Mouse (Mus musculus) bone marrow, adult 2 months (tissue): ENCODE measurements around the gene Aldh4a1. TPM values are rescaled to one million over a fixed set of nuclear protein-coding genes. Genes with fewer than 3 reads are reported as not detected.

Experiments
- H3K27ac ChIP-seq: fragments of 200-500 bp; 2 replicates; pipeline ENCODE4 v1.5.1; 2012; ENCODE audit warnings: low read depth, mild to moderate bottlenecking, control low read depth, inconsistent platforms, low read length; ENCODE audit not compliant: control insufficient read depth, poor library complexity, insufficient read depth
- H3K4me1 ChIP-seq: fragments of 200-500 bp; 2 replicates; pipeline ENCODE4 v1.6.1; 2011; ENCODE audit warnings: low read length; ENCODE audit not compliant: control insufficient read depth, insufficient read depth
- H3K4me3 ChIP-seq: fragments of 200-500 bp; replicated peaks from 2 replicates; pipeline ENCODE3; 2011; ENCODE audit warnings: mild to moderate bottlenecking, low read depth, low read length, control low read depth; ENCODE audit not compliant: control insufficient read depth
- CTCF ChIP-seq: fragments of 200-500 bp; IDR thresholded peaks from 2 replicates; pipeline ENCODE4 v1.5.1; 2011; ENCODE audit warnings: low read length, control low read depth; ENCODE audit not compliant: control insufficient read depth, insufficient read depth
- POLR2A ChIP-seq: fragments of 200-500 bp; IDR thresholded peaks from 2 replicates; pipeline ENCODE4 v1.6.1; 2011; ENCODE audit warnings: low read depth, mild to moderate bottlenecking, control low read depth, low read length, borderline replicate concordance; ENCODE audit not compliant: control insufficient read depth
- WGBS: fragments of 180-500 bp; shearing (Covaris S2); methylation state at CpG from one replicate; pipeline ENCODE4 v1.1.7; 2018; 5-methylcytosine and 5-hydroxymethylcytosine counted together
- polyA plus RNA-seq: library from polyadenylated mRNA; stranded (reverse); fragments of >200 nt; gene quantifications from 2 replicates; pipeline ENCODE4 v1.2.4, GENCODE M21; 2011; ENCODE audit warnings: low replicate concordance; ENCODE audit not compliant: missing spikeins, insufficient read depth, insufficient read length

Gene Aldh4a1
- polyA plus RNA-seq, 1 experiment: 17.2 TPM

DNA sequence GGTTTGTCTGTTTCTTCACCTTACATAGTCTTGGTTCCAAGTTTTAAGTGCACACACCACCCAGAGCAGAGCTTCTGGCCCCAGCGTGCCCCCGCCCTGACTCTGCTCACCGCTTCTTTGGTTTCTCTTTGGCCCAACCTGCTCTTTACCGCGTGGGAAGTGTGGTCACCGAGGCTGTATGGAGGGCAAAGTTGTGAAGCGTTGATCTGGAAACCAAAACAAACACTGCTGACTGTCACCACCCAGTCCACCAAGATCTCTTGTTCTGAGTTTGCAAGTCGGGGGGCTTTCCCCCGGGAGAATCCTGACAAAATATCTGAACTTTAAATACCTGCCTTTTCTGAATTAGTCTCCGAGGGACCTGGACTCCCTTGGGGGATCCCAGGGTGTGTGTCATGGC is 43.7 kb upstream of the Aldh4a1 start:
- TF ChIP-seq CTCF: no peak
- TF ChIP-seq POLR2A: no peak
- no peak overlapping the region for H3K4me3 ChIP-seq
- no peak overlapping the region for H3K27ac ChIP-seq
- 15% methylated on average over 10 of the region's 10 CpGs for WGBS
- peaks cover 2% of the 10 kb centered on the region; the same call in 1 of the 2 replicates for H3K4me1 ChIP-seq

DNA sequence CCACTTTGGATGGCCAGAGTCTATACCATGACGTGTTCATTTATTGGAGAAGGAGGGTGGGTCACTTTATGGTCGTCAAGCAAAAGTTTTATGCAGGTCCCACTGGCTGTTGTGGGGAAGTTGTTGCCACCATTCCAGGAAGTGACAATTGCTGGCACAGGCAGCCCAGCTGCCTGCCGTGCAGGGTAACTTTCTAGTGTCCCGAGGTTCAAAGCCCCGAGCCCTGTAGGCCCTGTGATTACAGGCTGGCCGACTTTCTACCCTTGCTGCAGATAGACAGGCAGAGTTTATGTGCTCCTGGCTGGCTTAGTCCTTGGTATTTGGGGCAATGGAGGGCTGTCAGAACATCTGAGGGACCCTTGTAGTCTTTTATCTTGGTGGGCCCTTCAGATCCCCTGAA is 43.2 kb upstream of the Aldh4a1 start:
- Histone ChIP-seq H3K4me3 (no peak overlapping the region), H3K4me1 (peaks cover 2% of the 10 kb centered on the region; the same call in 1 of the 2 replicates), H3K27ac (no peak overlapping the region)
- 12% methylated on average over 6 of the region's 6 CpGs for WGBS
- TF ChIP-seq POLR2A (no peak), CTCF (no peak)

DNA sequence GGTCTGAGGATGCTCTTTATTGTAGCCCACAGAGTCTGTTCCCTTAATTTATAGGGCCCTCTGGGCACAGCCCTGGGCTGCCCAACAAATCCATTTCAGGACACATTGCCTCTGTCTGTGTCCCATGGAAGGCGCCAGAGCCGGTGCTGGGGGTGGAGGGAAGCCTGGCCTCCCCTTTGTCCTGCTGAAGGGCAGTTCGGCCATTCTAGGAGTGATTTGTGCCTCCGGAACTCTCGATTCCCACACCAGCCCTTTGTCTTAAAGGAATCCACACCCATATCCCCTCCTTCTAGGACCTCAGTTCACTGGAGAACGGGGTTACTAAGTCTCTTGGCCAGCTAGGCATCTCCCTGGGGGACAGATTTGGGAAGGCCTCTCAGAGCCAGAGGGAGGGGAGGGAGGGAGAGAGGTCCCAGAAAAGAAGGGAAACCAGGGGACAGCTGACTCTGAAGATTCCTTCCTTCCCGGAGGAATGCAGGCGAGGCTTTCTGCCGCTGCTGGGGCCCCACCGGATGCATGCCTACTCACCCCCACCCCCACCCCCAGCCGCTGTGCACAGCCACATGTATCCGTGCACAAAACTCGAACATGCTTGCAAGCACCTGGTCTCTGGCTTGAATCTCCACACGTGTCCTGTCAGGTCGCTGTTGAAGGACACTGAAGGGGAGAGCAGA is 41.9 kb upstream of the Aldh4a1 start:
- WGBS: 47% methylated on average over 15 of the region's 15 CpGs
- H3K4me3 ChIP-seq: no peak overlapping the region
- H3K27ac ChIP-seq: 0 out of 2 replicates have a peak overlapping the region, but pooled peaks have one; percentile 23
- no peak for TF ChIP-seq CTCF
- TF ChIP-seq POLR2A: no peak
- H3K4me1 ChIP-seq: no peaks in the 10 kb centered on the region; the same call in 1 of the 2 replicates

DNA sequence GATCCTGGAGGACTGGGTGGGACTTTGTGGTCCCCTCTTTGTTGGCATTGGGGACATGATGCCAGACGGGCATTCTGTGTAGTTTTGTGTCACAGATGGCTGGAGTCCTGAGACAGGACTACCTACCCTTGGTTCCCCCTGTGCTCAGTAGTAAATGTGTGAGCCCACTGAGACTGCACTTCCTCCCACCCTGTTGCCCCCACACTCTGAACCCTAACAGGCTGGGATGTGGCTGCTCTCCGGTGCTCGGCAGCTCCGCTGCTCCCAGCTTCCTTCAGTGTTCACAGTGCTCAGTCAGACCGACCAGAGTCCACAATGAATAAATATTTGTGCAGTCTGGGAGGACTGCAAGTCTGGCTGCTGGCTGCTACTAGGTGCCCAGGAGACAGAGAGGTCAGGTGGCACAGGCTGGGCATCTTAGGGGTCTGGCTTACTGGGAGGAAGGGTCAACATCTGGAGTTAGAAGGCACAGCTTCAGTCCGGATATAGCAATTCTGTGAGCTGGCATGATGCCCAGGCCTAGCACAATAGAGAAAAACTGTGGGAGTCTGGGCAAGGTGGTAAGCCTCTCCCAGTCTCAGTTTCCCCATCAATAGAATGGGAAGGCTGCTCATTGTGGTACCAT is 41.1 kb upstream of the Aldh4a1 start:
- Histone ChIP-seq H3K4me1 (no peaks in the 10 kb centered on the region; the same call in 1 of the 2 replicates), H3K27ac (0 out of 2 replicates have a peak overlapping the region, but pooled peaks have one; percentile 23), H3K4me3 (no peak overlapping the region)
- no peak for TF ChIP-seq POLR2A
- WGBS: 33% methylated on average over 6 of the region's 6 CpGs

DNA sequence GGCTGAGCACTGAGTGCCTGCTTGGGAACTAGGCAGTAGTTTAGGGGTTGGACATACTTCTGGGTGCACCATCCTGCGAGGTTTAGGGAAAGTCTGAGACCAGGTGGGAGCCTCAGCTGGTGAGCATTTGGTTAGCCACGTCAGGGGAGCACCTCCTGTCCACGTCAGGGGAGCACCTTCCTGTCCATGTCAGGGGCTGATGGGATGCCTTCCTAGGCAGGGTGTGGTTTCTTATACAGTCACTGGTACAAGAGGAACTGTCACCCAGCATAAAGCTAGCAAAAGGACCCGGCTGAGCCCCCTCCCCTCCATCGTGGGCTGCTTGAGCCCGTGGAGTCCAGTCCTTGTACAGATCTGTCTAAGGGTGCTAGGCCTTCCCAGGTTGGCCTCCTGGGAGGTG is 40.3 kb upstream of the Aldh4a1 start:
- 50% methylated on average over 6 of the region's 6 CpGs for WGBS
- H3K4me1 ChIP-seq: no peaks in the 10 kb centered on the region; the same call in 1 of the 2 replicates

DNA sequence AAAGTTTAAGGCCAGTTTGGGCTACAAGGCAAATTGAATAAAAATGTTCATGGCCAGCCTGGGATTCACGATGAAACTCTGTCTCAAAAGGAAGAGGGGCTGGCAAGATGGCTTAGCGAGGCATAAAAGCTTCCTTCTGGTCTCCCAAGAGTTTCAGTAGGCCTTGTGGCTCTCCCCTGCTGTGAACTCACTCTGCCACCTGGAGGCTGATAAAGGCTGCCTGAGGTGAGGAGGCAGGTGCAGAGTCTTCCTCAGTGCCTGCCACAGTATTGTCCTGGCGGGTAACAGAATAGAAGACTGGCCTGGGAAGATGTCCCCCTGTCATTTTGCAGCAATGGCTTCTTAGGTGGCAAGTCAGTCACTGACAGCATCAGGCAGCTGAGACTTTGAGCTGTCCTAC is 39.8 kb upstream of the Aldh4a1 start:
- Histone ChIP-seq H3K4me1 (no peaks in the 10 kb centered on the region; the same call in 1 of the 2 replicates), H3K27ac (no peak overlapping the region), H3K4me3 (no peak overlapping the region)
- TF ChIP-seq POLR2A (no peak), CTCF (no peak)
- WGBS: 62% methylated on average over 3 of the region's 3 CpGs

More for the DNA sequence above, 40.3 kb upstream of the Aldh4a1 start:
- TF ChIP-seq POLR2A (no peak), CTCF (no peak)
- H3K4me3 ChIP-seq: no peak overlapping the region
- H3K27ac ChIP-seq: no peak overlapping the region

DNA sequence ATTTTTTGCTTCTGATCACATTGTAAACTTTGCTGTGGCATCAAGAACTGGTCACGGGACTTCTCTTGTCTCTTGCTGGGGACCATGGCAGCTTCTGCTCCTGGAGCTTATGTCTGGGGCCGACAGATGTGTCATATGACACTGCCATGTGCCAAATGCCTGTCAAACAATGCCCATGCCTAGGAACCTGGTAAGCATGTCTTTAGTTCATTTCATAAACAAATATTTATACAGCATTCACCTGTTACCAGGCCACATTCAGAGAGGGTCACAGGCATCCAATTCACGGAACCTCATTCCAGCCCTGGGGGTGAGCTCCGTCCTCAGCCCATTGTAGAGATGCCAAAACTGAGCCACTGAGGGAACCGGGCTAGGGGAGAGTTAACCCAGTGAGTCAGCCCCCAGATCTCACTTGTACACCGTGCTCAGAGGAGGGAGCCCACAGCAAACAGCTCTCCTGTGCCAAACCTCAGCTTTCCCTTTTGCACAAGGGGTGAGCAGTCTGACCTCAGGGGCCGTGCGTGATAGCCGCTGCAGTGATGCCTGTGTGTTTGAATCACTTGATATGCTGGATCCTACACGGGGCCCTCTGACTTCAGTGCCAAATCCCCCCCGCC is 38.9 kb upstream of the Aldh4a1 start:
- Histone ChIP-seq H3K4me3 (no peak overlapping the region), H3K27ac (no peak overlapping the region), H3K4me1 (no peaks in the 10 kb centered on the region; the same call in 1 of the 2 replicates)
- no peak for TF ChIP-seq CTCF
- WGBS: 78% methylated on average over 11 of the region's 11 CpGs

DNA sequence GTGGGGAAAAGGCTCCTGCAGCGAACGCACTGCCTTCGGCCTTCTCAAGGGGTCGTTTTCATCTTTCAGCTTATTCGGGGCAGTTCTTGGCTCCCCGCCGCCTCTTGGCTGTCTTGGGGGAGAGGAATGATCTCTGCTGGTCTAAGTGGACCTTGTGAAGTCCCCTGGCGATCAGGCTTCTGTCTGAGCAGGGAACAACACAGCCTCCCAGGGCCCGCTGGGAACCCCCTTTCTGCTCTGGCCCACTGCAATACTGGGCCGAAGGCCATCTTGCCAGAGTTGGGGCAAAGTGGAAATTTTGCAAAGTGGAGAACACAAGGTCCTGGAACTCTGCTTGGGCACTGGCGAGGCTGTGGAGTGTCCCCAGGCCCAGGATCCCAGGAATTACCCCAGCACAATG is 38.0 kb upstream of the Aldh4a1 start:
- Histone ChIP-seq H3K4me1 (no peaks in the 10 kb centered on the region), H3K27ac (no peak overlapping the region), H3K4me3 (no peak overlapping the region)
- no peak for TF ChIP-seq POLR2A
- WGBS: 81% methylated on average over 11 of the region's 11 CpGs

DNA sequence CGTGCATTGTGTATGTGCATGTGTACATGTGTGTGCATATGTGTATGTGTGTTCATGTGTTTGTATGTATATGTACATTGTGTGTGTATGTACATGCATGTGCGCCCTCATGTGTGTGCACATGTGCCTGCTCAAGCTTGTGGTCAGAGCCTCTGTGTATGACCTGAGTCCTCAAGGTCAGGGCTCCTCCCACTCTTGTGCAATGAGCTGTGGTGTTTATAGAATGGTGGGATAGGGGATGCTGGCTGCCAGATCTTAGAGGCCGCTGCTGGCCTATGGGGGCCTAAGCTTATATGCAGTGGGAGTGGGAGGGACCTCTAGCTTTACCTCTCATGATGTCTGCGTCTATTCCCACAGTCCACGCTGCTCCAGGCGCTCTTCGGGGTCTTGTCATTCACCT is 37.0 kb upstream of the Aldh4a1 start:
- no peak overlapping the region for H3K27ac ChIP-seq
- WGBS: 80% methylated on average over 7 of the region's 7 CpGs
- H3K4me3 ChIP-seq: no peak overlapping the region
- no peaks in the 10 kb centered on the region for H3K4me1 ChIP-seq
- TF ChIP-seq CTCF (no peak), POLR2A (no peak)
